Mouse (Mus musculus): Measurements from ENCODE around the gene Plpp2.

GRCm38 (mm10) chr10:79569921-79570320, 36.3 kb upstream of the Plpp2 start:
- no peak for TF ChIP-seq POLR2A (IDR thresholded peaks at IDR 0.05; ENCODE audit: control insufficient read depth, low read depth, low read length)
- no peak for TF ChIP-seq CTCF (IDR thresholded peaks at IDR 0.05; ENCODE audit: control insufficient read depth, insufficient read depth, insufficient replicate concordance, low read depth, low read length)

All from testis, adult 2 months (tissue).